Mouse (Mus musculus) testis, adult 2 months (tissue): ENCODE measurements around the gene Dennd2d. TPM values are rescaled to one million over a fixed set of nuclear protein-coding genes. Genes with fewer than 3 reads are reported as not detected.

Experiments
- H3K27ac ChIP-seq: fragments of 200-500 bp; 2 replicates; pipeline ENCODE4 v1.5.1; 2012; ENCODE audit warnings: low read depth, low read length; ENCODE audit not compliant: control insufficient read depth, insufficient read depth
- H3K27me3 ChIP-seq: fragments of 200-500 bp; 2 replicates; pipeline ENCODE4 v1.6.1; 2012; ENCODE audit warnings: mild to moderate bottlenecking, low read length, moderate library complexity; ENCODE audit not compliant: control insufficient read depth, insufficient read depth
- H3K36me3 ChIP-seq: fragments of 200-500 bp; 2 replicates; pipeline ENCODE4 v1.6.1; 2012; ENCODE audit warnings: mild to moderate bottlenecking, low read length; ENCODE audit not compliant: control insufficient read depth, insufficient read depth
- H3K4me1 ChIP-seq: fragments of 200-500 bp; 2 replicates; pipeline ENCODE4 v1.6.1; 2012; ENCODE audit warnings: low read length; ENCODE audit not compliant: control insufficient read depth, insufficient read depth
- H3K4me3 ChIP-seq: fragments of 200-500 bp; 2 replicates; pipeline ENCODE4 v1.5.1; 2012; ENCODE audit warnings: low read depth, mild to moderate bottlenecking, low read length, moderate library complexity, mixed read lengths; ENCODE audit not compliant: control insufficient read depth
- CTCF ChIP-seq: fragments of 200-500 bp; IDR thresholded peaks from 2 replicates; pipeline ENCODE4 v1.5.1; 2012; ENCODE audit warnings: low read depth, mild to moderate bottlenecking, inconsistent platforms, low read length, moderate library complexity; ENCODE audit not compliant: control insufficient read depth, insufficient read depth, insufficient replicate concordance
- POLR2A ChIP-seq: fragments of 200-500 bp; IDR thresholded peaks from 2 replicates; pipeline ENCODE4 v1.6.1; 2012; ENCODE audit warnings: low read depth, mild to moderate bottlenecking, inconsistent platforms, low read length, moderate library complexity; ENCODE audit not compliant: control insufficient read depth
- polyA plus RNA-seq: library from polyadenylated mRNA; depleted of rRNA; stranded (reverse); fragments of >200 nt; gene quantifications from 2 replicates; pipeline ENCODE4 v1.2.3, GENCODE M21; 2012; rRNA removed

Dennd2d gene
- polyA plus RNA-seq, 1 experiment, result 0.17 TPM

DNA sequence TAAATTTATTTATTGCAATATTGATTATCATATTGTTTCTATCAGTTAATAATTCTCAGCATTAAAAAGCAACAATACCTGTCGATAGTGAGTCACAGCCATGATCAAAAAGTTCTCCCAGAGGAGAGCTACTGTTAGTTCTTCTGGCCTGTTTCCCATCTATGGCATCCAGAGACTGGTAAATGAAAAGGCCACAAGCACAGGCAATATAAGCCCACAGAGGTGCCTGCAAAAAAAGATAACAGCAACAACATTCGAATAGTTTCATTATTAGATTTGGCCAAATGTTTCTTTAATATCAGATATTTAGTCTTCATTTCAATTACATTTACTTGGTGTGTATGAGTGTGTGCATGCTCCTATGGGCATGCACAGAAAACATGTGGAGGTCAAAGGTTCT lies 51.1 kb downstream of the Dennd2d start:
- no peak for TF ChIP-seq CTCF
- TF ChIP-seq POLR2A, result no peak
- no peaks in the 10 kb centered on the region for H3K36me3 ChIP-seq
- no peak overlapping the region for H3K27ac ChIP-seq
- H3K4me1 ChIP-seq, result no peaks in the 10 kb centered on the region
- no peak overlapping the region for H3K4me3 ChIP-seq
- no peaks in the 10 kb centered on the region for H3K27me3 ChIP-seq

DNA sequence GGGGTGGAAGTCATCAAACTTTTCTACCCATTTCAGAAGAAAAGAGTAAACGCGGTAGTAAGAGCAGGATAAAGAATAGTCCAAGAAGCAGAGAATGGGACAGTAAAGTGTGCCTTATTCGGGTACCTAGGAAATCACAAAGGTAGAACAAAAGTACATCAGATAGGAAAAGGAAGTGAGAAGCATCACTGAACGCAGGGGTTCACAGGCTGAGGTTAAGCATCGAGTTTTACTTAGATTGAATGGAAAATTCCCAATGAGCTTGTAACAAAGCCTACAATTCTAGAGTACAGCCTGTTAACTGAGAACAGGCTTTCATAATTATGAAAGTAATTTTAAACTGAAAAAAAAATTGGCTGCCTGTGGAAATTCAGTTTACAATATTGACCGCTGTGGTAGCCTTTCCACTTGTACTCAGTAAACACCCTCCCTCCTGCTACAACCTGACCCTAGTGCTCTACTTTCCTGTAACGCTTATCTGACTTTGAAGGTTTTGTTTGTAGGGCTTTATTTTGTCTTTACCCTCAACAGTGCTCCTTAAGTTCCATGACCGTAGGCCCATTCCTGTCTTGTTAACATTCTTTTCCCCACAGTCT lies 62.6 kb downstream of the Dennd2d start:
- TF ChIP-seq CTCF (no peak), POLR2A (no peak)
- H3K4me3 ChIP-seq, result no peak overlapping the region
- H3K4me1 ChIP-seq, result peaks cover 3% of the 10 kb centered on the region; the same call in 1 of the 2 replicates
- H3K36me3 ChIP-seq, result no peaks in the 10 kb centered on the region
- no peak overlapping the region for H3K27ac ChIP-seq
- H3K27me3 ChIP-seq, result no peaks in the 10 kb centered on the region

GRCm38 (mm10) chr3:106547171-106547923 lies 65.1 kb downstream of the Dennd2d start, which contains the start of the genes Dram2 and Cept1:
Gene Dram2 (plus strand): TSS chr3:106547798.
Gene Cept1 (minus strand): TSS chr3:106547802.
- Histone ChIP-seq H3K4me3 (peak within 1 kb of the TSS; percentile 92), H3K4me1 (peaks cover 3% of the 10 kb centered on the region; the same call in 1 of the 2 replicates), H3K36me3 (no peaks in the 10 kb centered on the region), H3K27ac (peak within 1 kb of the TSS; percentile 57), H3K27me3 (no peaks in the 10 kb centered on the region)
- TF ChIP-seq POLR2A (peak; percentile 69), CTCF (no peak)

GRCm38 (mm10) chr3:106547924-106548539 lies 65.8 kb downstream of the Dennd2d start:
- peak overlapping the region; percentile 30 for H3K27ac ChIP-seq
- peak overlapping the region; percentile 92 for H3K4me3 ChIP-seq
- H3K27me3 ChIP-seq, result no peaks in the 10 kb centered on the region
- peaks cover 3% of the 10 kb centered on the region; the same call in 1 of the 2 replicates for H3K4me1 ChIP-seq
- H3K36me3 ChIP-seq, result no peaks in the 10 kb centered on the region
- TF ChIP-seq CTCF, result no peak
- TF ChIP-seq POLR2A, result peak; percentile 18; the same call in 1 of the 2 replicates

DNA sequence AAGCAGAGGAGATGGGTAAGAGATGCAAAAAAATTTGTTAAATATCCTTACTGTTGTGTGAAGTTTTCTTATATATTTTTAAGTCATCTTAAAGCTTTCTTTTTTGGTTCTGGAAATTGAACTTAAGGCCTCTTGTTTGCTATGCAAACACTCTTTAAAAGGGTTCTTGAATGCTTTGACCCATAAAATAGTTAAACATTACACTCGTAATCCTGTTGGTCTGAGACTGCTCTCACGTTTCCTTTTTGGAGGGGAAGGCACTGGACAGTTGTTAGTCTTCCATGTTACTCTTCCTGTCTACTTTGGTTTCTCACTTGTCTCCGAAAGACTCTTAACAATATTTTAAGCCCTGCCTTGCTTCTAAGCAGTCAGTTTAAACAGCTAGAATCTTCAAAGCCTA lies 66.8 kb downstream of the Dennd2d start:
- Histone ChIP-seq H3K4me1 (peaks cover 3% of the 10 kb centered on the region; the same call in 1 of the 2 replicates), H3K27ac (no peak overlapping the region), H3K27me3 (no peaks in the 10 kb centered on the region), H3K36me3 (no peaks in the 10 kb centered on the region), H3K4me3 (no peak overlapping the region)
- no peak for TF ChIP-seq CTCF
- no peak for TF ChIP-seq POLR2A

Other genes starting within 250 kb of the Dennd2d start
- not detected in 2 replicates for gene Chil6, start 76.2 kb upstream of the Dennd2d start, polyA plus RNA-seq
- 3.7 and 6.3 TPM in 2 replicates for gene Dram2, start 65.4 kb downstream of the Dennd2d start, polyA plus RNA-seq
- gene Cept1, start 65.4 kb downstream of the Dennd2d start, polyA plus RNA-seq, result 2.1 and 3.1 TPM in 2 replicates
- 32.1 and 33.5 TPM in 2 replicates for gene Lrif1, start 202.6 kb downstream of the Dennd2d start, polyA plus RNA-seq